Mouse (Mus musculus): ENCODE measurements at regions not wholly inside any gene's neighbourhood (a gene's known extent, or its start where the extent isn't known, plus 50 kb on each side); places are given as distances from the start of the nearest gene placed in this dataset.

GRCm38 (mm10) chr4:35417866-35418265 lies 191.9 kb upstream of the C9orf72 start:
- Histone ChIP-seq H3K9me3 (no peaks in the 10 kb centered on the region), H3K4me2 (no peak overlapping the region), H3K27me3 (no peaks in the 10 kb centered on the region), H3K9ac (no peak overlapping the region), H3K27ac (no peak overlapping the region), H3K4me3 (no peak overlapping the region), H3K36me3 (no peaks in the 10 kb centered on the region), H3K4me1 (no peaks in the 10 kb centered on the region)
- ATAC-seq (ENCODE audit: borderline replicate concordance, extremely low read depth, low FRiP score, low TSS enrichment): no peak
- WGBS: 39% methylated on average over 3 of the region's 3 CpGs

GRCm38 (mm10) chr4:35413488-35413887 lies 187.5 kb upstream of the C9orf72 start:
- ATAC-seq (ENCODE audit: borderline replicate concordance, extremely low read depth, low FRiP score, low TSS enrichment): no peak
- no peak overlapping the region for H3K4me3 ChIP-seq
- no peak overlapping the region for H3K27ac ChIP-seq
- no peaks in the 10 kb centered on the region for H3K36me3 ChIP-seq
- WGBS: 51% methylated on average over 3 of the region's 3 CpGs
- H3K9me3 ChIP-seq: no peaks in the 10 kb centered on the region
- H3K4me1 ChIP-seq: no peaks in the 10 kb centered on the region
- H3K27me3 ChIP-seq: no peaks in the 10 kb centered on the region
- no peak overlapping the region for H3K4me2 ChIP-seq
- no peak overlapping the region for H3K9ac ChIP-seq

- Histone ChIP-seq H3K9ac (no peak overlapping the region), H3K27me3 (no peaks in the 10 kb centered on the region), H3K4me3 (no peak overlapping the region), H3K27ac (no peak overlapping the region), H3K4me1 (no peaks in the 10 kb centered on the region), H3K36me3 (no peaks in the 10 kb centered on the region), H3K4me2 (no peak overlapping the region), H3K9me3 (no peaks in the 10 kb centered on the region)
- 79% methylated on average over 7 of the region's 7 CpGs for WGBS
- no peak for ATAC-seq (ENCODE audit: borderline replicate concordance, extremely low read depth, low FRiP score, low TSS enrichment)
Measured at GRCm38 (mm10) chr4:35405301-35406006, 179.5 kb upstream of the C9orf72 start.

GRCm38 (mm10) chr4:35404068-35404467 lies 178.1 kb upstream of the C9orf72 start:
- 85% methylated on average over 2 of the region's 2 CpGs for WGBS

GRCm38 (mm10) chr4:35403594-35403993 lies 177.6 kb upstream of the C9orf72 start:
- WGBS: 48% methylated on average over 6 of the region's 6 CpGs
- ATAC-seq (ENCODE audit: borderline replicate concordance, extremely low read depth, low FRiP score, low TSS enrichment): no peak

More at GRCm38 (mm10) chr4:35404068-35404467, 178.1 kb upstream of the C9orf72 start:
- H3K27me3 ChIP-seq: no peaks in the 10 kb centered on the region
- no peak overlapping the region for H3K4me2 ChIP-seq
- H3K9me3 ChIP-seq: no peaks in the 10 kb centered on the region
- no peak overlapping the region for H3K4me3 ChIP-seq
- H3K27ac ChIP-seq: no peak overlapping the region
- ATAC-seq (ENCODE audit: borderline replicate concordance, extremely low read depth, low FRiP score, low TSS enrichment): no peak
- H3K9ac ChIP-seq: no peak overlapping the region
- H3K36me3 ChIP-seq: no peaks in the 10 kb centered on the region
- H3K4me1 ChIP-seq: no peaks in the 10 kb centered on the region

GRCm38 (mm10) chr4:35402376-35403133 lies 176.6 kb upstream of the C9orf72 start:
- Histone ChIP-seq H3K27ac (no peak overlapping the region), H3K27me3 (no peaks in the 10 kb centered on the region), H3K9ac (no peak overlapping the region), H3K36me3 (no peaks in the 10 kb centered on the region), H3K4me2 (no peak overlapping the region), H3K9me3 (no peaks in the 10 kb centered on the region), H3K4me1 (no peaks in the 10 kb centered on the region), H3K4me3 (no peak overlapping the region)
- ATAC-seq (ENCODE audit: borderline replicate concordance, extremely low read depth, low FRiP score, low TSS enrichment): no peak
- 77% methylated on average over 9 of the region's 9 CpGs for WGBS

More at GRCm38 (mm10) chr4:35403594-35403993, 177.6 kb upstream of the C9orf72 start:
- Histone ChIP-seq H3K4me1 (no peaks in the 10 kb centered on the region), H3K27ac (no peak overlapping the region), H3K4me3 (no peak overlapping the region), H3K9ac (no peak overlapping the region), H3K36me3 (no peaks in the 10 kb centered on the region), H3K9me3 (no peaks in the 10 kb centered on the region), H3K4me2 (no peak overlapping the region), H3K27me3 (no peaks in the 10 kb centered on the region)

- H3K27ac ChIP-seq: no peak overlapping the region
- H3K27me3 ChIP-seq: no peaks in the 10 kb centered on the region
- no peaks in the 10 kb centered on the region for H3K9me3 ChIP-seq
- H3K4me3 ChIP-seq: no peak overlapping the region
- no peak overlapping the region for H3K9ac ChIP-seq
- H3K36me3 ChIP-seq: no peaks in the 10 kb centered on the region
- WGBS: 79% methylated on average over 4 of the region's 4 CpGs
- H3K4me2 ChIP-seq: no peak overlapping the region
- H3K4me1 ChIP-seq: no peaks in the 10 kb centered on the region
- no peak for ATAC-seq (ENCODE audit: borderline replicate concordance, extremely low read depth, low FRiP score, low TSS enrichment)
Measured at GRCm38 (mm10) chr4:35401783-35402182, 175.8 kb upstream of the C9orf72 start.

GRCm38 (mm10) chr4:35400511-35400910 lies 174.5 kb upstream of the C9orf72 start:
- H3K4me1 ChIP-seq: no peaks in the 10 kb centered on the region
- no peak overlapping the region for H3K4me2 ChIP-seq
- H3K9ac ChIP-seq: no peak overlapping the region
- no peak overlapping the region for H3K27ac ChIP-seq
- WGBS: 76% methylated on average over 6 of the region's 6 CpGs
- H3K27me3 ChIP-seq: no peaks in the 10 kb centered on the region
- H3K36me3 ChIP-seq: no peaks in the 10 kb centered on the region
- no peaks in the 10 kb centered on the region for H3K9me3 ChIP-seq
- ATAC-seq (ENCODE audit: borderline replicate concordance, extremely low read depth, low FRiP score, low TSS enrichment): no peak
- H3K4me3 ChIP-seq: no peak overlapping the region

GRCm38 (mm10) chr4:35395583-35395877 lies 169.6 kb upstream of the C9orf72 start:
- Histone ChIP-seq H3K9ac (no peak overlapping the region), H3K4me1 (no peaks in the 10 kb centered on the region), H3K36me3 (no peaks in the 10 kb centered on the region), H3K9me3 (no peaks in the 10 kb centered on the region), H3K27ac (no peak overlapping the region), H3K27me3 (no peaks in the 10 kb centered on the region), H3K4me2 (no peak overlapping the region), H3K4me3 (no peak overlapping the region)
- WGBS: 90% methylated on average over 5 of the region's 5 CpGs
- ATAC-seq (ENCODE audit: borderline replicate concordance, extremely low read depth, low FRiP score, low TSS enrichment): no peak

- Histone ChIP-seq H3K36me3 (no peaks in the 10 kb centered on the region), H3K9ac (no peak overlapping the region), H3K4me1 (no peaks in the 10 kb centered on the region), H3K4me2 (no peak overlapping the region), H3K4me3 (no peak overlapping the region), H3K9me3 (no peaks in the 10 kb centered on the region), H3K27me3 (no peaks in the 10 kb centered on the region), H3K27ac (no peak overlapping the region)
- ATAC-seq (ENCODE audit: borderline replicate concordance, extremely low read depth, low FRiP score, low TSS enrichment): no peak
- 34% methylated on average over 16 of the region's 16 CpGs for WGBS
Measured at GRCm38 (mm10) chr4:35394821-35395582, 169.0 kb upstream of the C9orf72 start.

GRCm38 (mm10) chr4:35375791-35376190 lies 149.8 kb upstream of the C9orf72 start:
- Histone ChIP-seq H3K27me3 (no peaks in the 10 kb centered on the region), H3K36me3 (no peaks in the 10 kb centered on the region), H3K9me3 (no peaks in the 10 kb centered on the region; the same call in 1 of the 2 replicates), H3K4me2 (no peak overlapping the region), H3K9ac (no peak overlapping the region), H3K27ac (no peak overlapping the region), H3K4me3 (no peak overlapping the region), H3K4me1 (no peaks in the 10 kb centered on the region)
- 84% methylated on average over 4 of the region's 4 CpGs for WGBS
- no peak for ATAC-seq (ENCODE audit: borderline replicate concordance, extremely low read depth, low FRiP score, low TSS enrichment)
